Mouse (Mus musculus) lung, postnatal 14 days (tissue): ENCODE measurements around the gene Ttll7.

Source experiments
- DNase-seq: peaks from one replicate; pipeline ENCODE4 v3.0.0; 2021

Ttll7 gene

GRCm38 (mm10) chr3:147000963-147001362 is 148.8 kb downstream of the Ttll7 start:
- no peak for DNase-seq

- no peak for DNase-seq
Measured at GRCm38 (mm10) chr3:147001557-147001956, 149.4 kb downstream of the Ttll7 start.

GRCm38 (mm10) chr3:147016506-147016905 is 164.3 kb downstream of the Ttll7 start:
- DNase-seq: no peak

- DNase-seq: no peak
Measured at GRCm38 (mm10) chr3:147019506-147019905, 167.3 kb downstream of the Ttll7 start.

- DNase-seq: no peak
Measured at GRCm38 (mm10) chr3:147026248-147026647, 174.1 kb downstream of the Ttll7 start.

GRCm38 (mm10) chr3:147028382-147028781 is 176.2 kb downstream of the Ttll7 start:
- DNase-seq: no peak

- DNase-seq: no peak
Measured at GRCm38 (mm10) chr3:147029718-147030117, 177.6 kb downstream of the Ttll7 start.

GRCm38 (mm10) chr3:147030266-147030880 is 178.2 kb downstream of the Ttll7 start:
- no peak for DNase-seq
